Mouse (Mus musculus): Measurements from ENCODE around the gene Pmepa1. TPM values are rescaled to one million over a fixed set of nuclear protein-coding genes. Genes with fewer than 3 reads are reported as not detected.

Gene Pmepa1
- polyA plus RNA-seq, 1 experiment from 2014 or later: 7.3 TPM

DNA sequence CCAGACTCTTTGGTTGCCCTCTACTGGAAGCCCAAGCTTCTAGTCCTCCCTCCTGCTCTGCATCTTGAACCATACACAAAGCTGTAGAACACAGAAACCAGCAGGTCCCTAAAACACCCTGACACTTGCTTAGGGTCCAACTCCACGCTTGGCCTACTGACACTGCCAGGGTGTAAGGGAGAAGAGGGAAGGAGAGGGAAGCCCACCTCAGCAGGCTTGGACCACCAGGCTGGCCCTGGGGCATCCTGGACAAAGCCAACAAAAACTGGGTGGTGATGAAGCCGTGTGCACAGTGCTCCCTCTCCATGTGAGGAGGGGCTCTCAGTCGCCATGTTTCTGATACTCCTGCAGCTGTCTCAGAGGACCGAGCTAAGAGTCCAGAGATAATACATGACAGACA lies 96.3 kb downstream of the Pmepa1 start:
- H3K9me3 ChIP-seq (ENCODE audit: control insufficient read depth, low read length): no peaks in the 10 kb centered on the region
- no peak overlapping the region for H3K27ac ChIP-seq (ENCODE audit: low read length)
- no peak for ATAC-seq
- WGBS: 76% methylated on average over 4 of the region's 4 CpGs
- no peaks in the 10 kb centered on the region for H3K27me3 ChIP-seq (replicated peaks; ENCODE audit: control insufficient read depth, insufficient read depth, low read length)
- no peak overlapping the region for H3K4me2 ChIP-seq (ENCODE audit: low read length)
- H3K4me3 ChIP-seq (replicated peaks; ENCODE audit: low read length): no peak overlapping the region
- H3K4me1 ChIP-seq (replicated peaks; ENCODE audit: control insufficient read depth, insufficient read depth, low read length): no peaks in the 10 kb centered on the region
- no peak overlapping the region for H3K9ac ChIP-seq (replicated peaks; ENCODE audit: low read depth, low read length)
- H3K36me3 ChIP-seq (ENCODE audit: control insufficient read depth, insufficient read depth): no peaks in the 10 kb centered on the region

DNA sequence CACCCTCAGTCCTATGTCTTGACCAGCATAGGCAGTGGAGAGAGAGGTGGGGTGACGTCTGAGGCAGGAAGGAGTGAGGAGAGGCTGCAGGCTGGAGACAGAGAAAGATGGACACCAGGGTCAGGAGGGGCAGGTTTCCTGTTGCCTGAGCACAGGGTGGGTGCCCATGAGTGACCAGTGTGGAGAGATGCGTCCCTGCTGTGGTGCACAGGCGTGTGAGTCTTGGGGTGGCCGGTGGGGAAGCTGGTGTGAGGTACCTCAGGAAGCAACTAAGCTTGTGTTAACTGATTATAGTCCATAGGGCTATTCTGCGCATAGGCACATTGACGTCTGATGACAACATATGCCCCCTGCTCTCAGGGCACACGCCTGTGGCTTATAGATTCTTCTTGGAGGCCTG lies 97.3 kb downstream of the Pmepa1 start:
- H3K4me2 ChIP-seq (ENCODE audit: low read length): no peak overlapping the region
- WGBS: 84% methylated on average over 7 of the region's 7 CpGs
- no peak for ATAC-seq
- H3K9me3 ChIP-seq (ENCODE audit: control insufficient read depth, low read length): no peaks in the 10 kb centered on the region
- H3K36me3 ChIP-seq (ENCODE audit: control insufficient read depth, insufficient read depth): no peaks in the 10 kb centered on the region
- no peak overlapping the region for H3K27ac ChIP-seq (ENCODE audit: low read length)
- peaks cover 5% of the 10 kb centered on the region for H3K4me1 ChIP-seq (replicated peaks; ENCODE audit: control insufficient read depth, insufficient read depth, low read length)
- H3K4me3 ChIP-seq (replicated peaks; ENCODE audit: low read length): no peak overlapping the region
- H3K9ac ChIP-seq (replicated peaks; ENCODE audit: low read depth, low read length): no peak overlapping the region
- H3K27me3 ChIP-seq (replicated peaks; ENCODE audit: control insufficient read depth, insufficient read depth, low read length): no peaks in the 10 kb centered on the region

- no peak overlapping the region for H3K4me2 ChIP-seq (ENCODE audit: low read length)
- H3K27me3 ChIP-seq (replicated peaks; ENCODE audit: control insufficient read depth, insufficient read depth, low read length): no peaks in the 10 kb centered on the region
- no peak overlapping the region for H3K27ac ChIP-seq (ENCODE audit: low read length)
- no peaks in the 10 kb centered on the region for H3K36me3 ChIP-seq (ENCODE audit: control insufficient read depth, insufficient read depth)
- no peak overlapping the region for H3K4me3 ChIP-seq (replicated peaks; ENCODE audit: low read length)
- H3K4me1 ChIP-seq (replicated peaks; ENCODE audit: control insufficient read depth, insufficient read depth, low read length): peaks cover 15% of the 10 kb centered on the region
- H3K9me3 ChIP-seq (ENCODE audit: control insufficient read depth, low read length): no peaks in the 10 kb centered on the region
- WGBS: 87% methylated on average over 8 of the region's 8 CpGs
- ATAC-seq: no peak
- H3K9ac ChIP-seq (replicated peaks; ENCODE audit: low read depth, low read length): no peak overlapping the region
Measured at GRCm38 (mm10) chr2:173177951-173178350, 98.4 kb downstream of the Pmepa1 start.

DNA sequence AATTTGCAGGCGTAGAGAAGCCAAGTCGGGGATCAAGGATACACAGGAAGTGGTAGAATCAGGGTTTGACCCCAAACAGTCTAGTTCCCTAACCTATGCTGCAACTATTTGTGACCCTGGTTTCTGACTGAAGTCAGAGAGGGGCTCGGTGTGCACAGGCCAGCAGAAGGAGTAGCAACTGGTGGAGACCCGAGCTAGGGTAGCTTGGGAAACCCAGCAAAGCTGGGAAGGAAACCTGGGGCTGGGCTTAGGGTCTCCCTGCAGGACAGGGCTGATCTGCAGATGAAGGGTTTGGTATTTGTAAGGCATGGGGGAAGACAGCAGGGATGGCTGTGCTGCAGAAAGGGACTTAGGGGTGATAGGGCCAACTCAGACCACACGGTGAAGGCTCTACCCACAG lies 98.9 kb downstream of the Pmepa1 start:
- Histone ChIP-seq H3K9me3 (ENCODE audit: control insufficient read depth, low read length) (no peaks in the 10 kb centered on the region), H3K27ac (ENCODE audit: low read length) (no peak overlapping the region), H3K4me3 (replicated peaks; ENCODE audit: low read length) (no peak overlapping the region), H3K9ac (replicated peaks; ENCODE audit: low read depth, low read length) (no peak overlapping the region), H3K36me3 (ENCODE audit: control insufficient read depth, insufficient read depth) (no peaks in the 10 kb centered on the region), H3K27me3 (replicated peaks; ENCODE audit: control insufficient read depth, insufficient read depth, low read length) (no peaks in the 10 kb centered on the region), H3K4me2 (ENCODE audit: low read length) (no peak overlapping the region), H3K4me1 (replicated peaks; ENCODE audit: control insufficient read depth, insufficient read depth, low read length) (peaks cover 19% of the 10 kb centered on the region)
- 91% methylated on average over 5 of the region's 5 CpGs for WGBS
- ATAC-seq: no peak

GRCm38 (mm10) chr2:173175703-173176102 lies 100.6 kb downstream of the Pmepa1 start:
- Histone ChIP-seq H3K36me3 (ENCODE audit: control insufficient read depth, insufficient read depth) (no peaks in the 10 kb centered on the region), H3K27ac (ENCODE audit: low read length) (no peak overlapping the region)

DNA sequence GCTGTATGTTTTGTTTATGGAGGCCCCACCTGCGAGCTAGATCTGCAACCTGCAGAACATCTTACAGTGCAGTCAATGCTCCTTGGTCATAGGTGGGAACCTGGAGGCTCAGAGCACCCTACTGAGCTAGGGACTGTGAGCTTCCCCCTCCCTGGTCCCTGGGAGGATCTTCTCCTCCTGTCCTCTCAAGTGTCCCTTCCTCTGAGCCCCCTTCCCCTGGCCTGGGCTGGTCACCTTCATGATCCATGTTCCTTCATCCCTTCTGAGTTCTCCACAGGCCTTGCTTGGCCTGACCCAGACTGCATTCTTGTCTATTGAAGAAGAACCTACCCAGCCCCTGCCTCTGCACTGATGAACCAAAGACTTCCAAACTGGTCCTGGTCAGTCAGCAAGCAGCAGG lies 101.8 kb downstream of the Pmepa1 start:
- 43% methylated on average over 1 of the region's 1 CpGs for WGBS
- Histone ChIP-seq H3K4me2 (ENCODE audit: low read length) (peak overlapping the region; percentile 70), H3K27me3 (replicated peaks; ENCODE audit: control insufficient read depth, insufficient read depth, low read length) (no peaks in the 10 kb centered on the region), H3K4me3 (replicated peaks; ENCODE audit: low read length) (no peak overlapping the region), H3K36me3 (ENCODE audit: control insufficient read depth, insufficient read depth) (no peaks in the 10 kb centered on the region), H3K27ac (ENCODE audit: low read length) (peak overlapping the region; percentile 84; the same call in 1 of the 2 replicates), H3K9me3 (ENCODE audit: control insufficient read depth, low read length) (no peaks in the 10 kb centered on the region), H3K9ac (replicated peaks; ENCODE audit: low read depth, low read length) (no peak overlapping the region), H3K4me1 (replicated peaks; ENCODE audit: control insufficient read depth, insufficient read depth, low read length) (peaks cover 26% of the 10 kb centered on the region)
- ATAC-seq: no peak

More at GRCm38 (mm10) chr2:173175703-173176102, 100.6 kb downstream of the Pmepa1 start:
- H3K9ac ChIP-seq (replicated peaks; ENCODE audit: low read depth, low read length): no peak overlapping the region
- H3K4me3 ChIP-seq (replicated peaks; ENCODE audit: low read length): no peak overlapping the region
- WGBS: 94% methylated on average over 5 of the region's 5 CpGs
- no peaks in the 10 kb centered on the region for H3K9me3 ChIP-seq (ENCODE audit: control insufficient read depth, low read length)
- H3K27me3 ChIP-seq (replicated peaks; ENCODE audit: control insufficient read depth, insufficient read depth, low read length): no peaks in the 10 kb centered on the region
- H3K4me1 ChIP-seq (replicated peaks; ENCODE audit: control insufficient read depth, insufficient read depth, low read length): peaks cover 26% of the 10 kb centered on the region
- H3K4me2 ChIP-seq (ENCODE audit: low read length): no peak overlapping the region
- ATAC-seq: no peak

Other genes with a start within 250 kb of the Pmepa1 start
- gene Ctcfl, start 157.0 kb downstream of the Pmepa1 start, polyA plus RNA-seq (2015; fragmentation: Nextera tagmentation; extraction: Ambion mirVana): not detected in 2 replicates
- gene Pck1, start 123.5 kb downstream of the Pmepa1 start, polyA plus RNA-seq (2015; fragmentation: Nextera tagmentation; extraction: Ambion mirVana): not detected in 2 replicates
- not detected in 2 replicates for gene Zbp1, start 57.6 kb downstream of the Pmepa1 start, polyA plus RNA-seq (2015; fragmentation: Nextera tagmentation; extraction: Ambion mirVana)
- not detected in 2 replicates for gene 1700021F07Rik, start 246.1 kb upstream of the Pmepa1 start, polyA plus RNA-seq (2015; fragmentation: Nextera tagmentation; extraction: Ambion mirVana)